Mouse (Mus musculus) midbrain, embryonic 10.5 days (tissue): ENCODE results near the gene Utf1. TPM values are rescaled to one million over a fixed set of nuclear protein-coding genes. Genes with fewer than 3 reads are reported as not detected.
A peak's percentile ranks its signal among the peaks of the same experiment; 100 is the strongest.

Experiments used
- DNase-seq: peaks from one replicate; pipeline ENCODE4 v3.0.0-alpha.2; 2017; ENCODE audit warnings: low spot score
- H3K27ac ChIP-seq: fragments of 300-500 bp; sonication (generic); replicated peaks from 2 replicates; pipeline ENCODE4 v1.5.1; 2016; ENCODE audit warnings: mild to moderate bottlenecking
- H3K27me3 ChIP-seq: fragments of 300-500 bp; sonication (generic); 2 replicates; pipeline ENCODE4 v1.6.1; 2016; ENCODE audit warnings: low read depth, mild to moderate bottlenecking; ENCODE audit not compliant: poor library complexity, severe bottlenecking
- H3K36me3 ChIP-seq: fragments of 300-500 bp; sonication (generic); 2 replicates; pipeline ENCODE4 v1.6.1; 2016; ENCODE audit warnings: mild to moderate bottlenecking, moderate library complexity
- H3K4me1 ChIP-seq: fragments of 300-500 bp; sonication (generic); 2 replicates; pipeline ENCODE4 v1.6.1; 2016
- H3K4me3 ChIP-seq: fragments of 300-500 bp; sonication (generic); 2 replicates; pipeline ENCODE4 v1.5.1; 2016; ENCODE audit warnings: mild to moderate bottlenecking, moderate library complexity
- H3K9me3 ChIP-seq: fragments of 300-500 bp; sonication (generic); replicated peaks from 2 replicates; pipeline ENCODE4 v1.6.1; 2016; ENCODE audit warnings: mild to moderate bottlenecking
- WGBS: fragments of 180-500 bp; shearing (Covaris S2); methylation state at CpG from one replicate; pipeline ENCODE4 v1.1.7; 2016; 5-methylcytosine and 5-hydroxymethylcytosine counted together
- polyA plus RNA-seq: library from polyadenylated mRNA; unstranded; fragments of >200 nt; fragmentation: Nextera tagmentation; extraction: Ambion mirVana; gene quantifications from 2 replicates; pipeline ENCODE4 v1.2.1, GENCODE M21; 2016

Utf1 gene
- polyA plus RNA-seq, 1 experiment from 2014 or later: 0.16 TPM

DNA sequence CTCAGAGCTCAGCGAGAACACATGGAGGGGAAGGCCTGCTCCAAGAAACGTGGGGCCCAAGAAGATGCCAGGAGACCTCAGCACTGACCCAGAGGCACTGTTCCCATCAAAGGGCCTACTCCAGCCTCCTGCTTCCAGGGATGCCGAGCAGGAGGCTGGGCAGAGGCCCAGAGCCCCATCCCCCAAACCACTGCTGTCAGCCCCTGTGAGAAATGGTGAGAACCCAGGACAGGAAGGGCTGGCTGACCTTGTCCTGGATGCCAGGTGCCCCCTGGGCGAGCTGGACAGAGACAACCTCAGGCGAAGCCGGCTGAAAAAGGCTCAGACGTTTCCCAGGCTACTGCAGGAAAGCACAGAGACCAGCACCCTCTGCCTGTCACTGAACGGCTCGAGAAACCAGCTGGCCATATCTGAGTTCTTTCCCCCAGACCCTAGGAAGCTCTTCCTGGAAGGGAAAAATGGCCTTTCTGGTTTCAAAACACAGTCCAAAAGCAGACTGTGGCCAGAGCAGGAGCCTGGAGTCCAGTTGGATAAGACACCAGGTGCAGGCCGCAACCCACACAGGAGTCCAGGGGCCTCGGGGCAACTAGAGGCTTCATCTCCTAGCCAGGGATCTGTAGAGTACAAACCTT is 33.3 kb upstream of the Utf1 start:
- Histone ChIP-seq H3K9me3 (no peaks in the 10 kb centered on the region), H3K4me1 (peaks cover 24% of the 10 kb centered on the region), H3K36me3 (no peaks in the 10 kb centered on the region), H3K4me3 (no peak overlapping the region), H3K27ac (no peak overlapping the region), H3K27me3 (peaks cover 78% of the 10 kb centered on the region)
- WGBS: 59% methylated on average over 11 of the region's 11 CpGs
- DNase-seq: no peak

DNA sequence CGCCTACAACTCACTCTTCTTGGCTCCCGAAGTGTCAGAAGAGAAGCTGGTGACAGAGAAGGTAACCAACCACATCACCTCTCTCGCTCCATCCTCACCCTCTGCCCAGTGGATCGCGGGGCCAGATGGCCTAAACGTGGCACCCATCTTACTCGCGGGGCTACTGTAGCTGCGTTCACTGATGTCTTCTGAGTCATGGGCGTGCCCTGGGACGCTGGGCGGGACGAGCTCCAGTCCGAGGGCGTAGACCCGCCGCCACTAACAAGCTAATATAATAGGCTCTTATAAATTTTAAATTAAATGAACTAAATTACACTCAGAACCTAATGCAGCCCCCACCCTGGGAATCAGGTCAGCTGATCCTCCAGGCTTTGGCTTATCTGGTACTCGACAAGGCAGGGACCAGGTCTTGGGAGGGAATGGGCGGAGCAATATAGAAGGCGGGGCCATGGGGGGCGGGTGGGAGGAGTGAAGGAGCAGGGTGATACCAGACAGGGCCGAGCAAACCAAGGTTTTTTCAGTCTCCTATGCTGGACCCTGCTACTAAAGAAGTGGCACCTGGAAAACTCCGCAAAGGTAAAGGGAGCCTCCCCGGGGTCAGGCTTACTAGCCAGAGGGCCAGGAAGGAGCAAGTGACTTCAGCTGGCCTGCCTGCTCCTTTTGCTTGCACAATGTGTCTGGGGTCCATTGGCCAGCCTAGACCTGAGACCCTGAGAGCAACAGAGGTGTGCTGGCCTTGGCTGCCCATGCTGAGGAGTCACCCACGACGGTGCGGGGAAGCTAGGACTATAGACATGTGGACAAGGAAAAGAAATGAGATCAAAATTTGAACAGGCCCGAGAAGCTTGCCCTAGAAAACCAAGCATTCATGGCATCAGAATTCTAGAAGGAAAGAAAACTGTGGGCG is 29.2 kb upstream of the Utf1 start:
- DNase-seq: peak; percentile 40
- Histone ChIP-seq H3K27ac (no peak overlapping the region), H3K27me3 (peaks cover 90% of the 10 kb centered on the region), H3K4me3 (peak overlapping the region; percentile 52), H3K4me1 (peaks cover 23% of the 10 kb centered on the region), H3K36me3 (no peaks in the 10 kb centered on the region), H3K9me3 (no peaks in the 10 kb centered on the region)
- WGBS: 10% methylated on average over 29 of the region's 29 CpGs

DNA sequence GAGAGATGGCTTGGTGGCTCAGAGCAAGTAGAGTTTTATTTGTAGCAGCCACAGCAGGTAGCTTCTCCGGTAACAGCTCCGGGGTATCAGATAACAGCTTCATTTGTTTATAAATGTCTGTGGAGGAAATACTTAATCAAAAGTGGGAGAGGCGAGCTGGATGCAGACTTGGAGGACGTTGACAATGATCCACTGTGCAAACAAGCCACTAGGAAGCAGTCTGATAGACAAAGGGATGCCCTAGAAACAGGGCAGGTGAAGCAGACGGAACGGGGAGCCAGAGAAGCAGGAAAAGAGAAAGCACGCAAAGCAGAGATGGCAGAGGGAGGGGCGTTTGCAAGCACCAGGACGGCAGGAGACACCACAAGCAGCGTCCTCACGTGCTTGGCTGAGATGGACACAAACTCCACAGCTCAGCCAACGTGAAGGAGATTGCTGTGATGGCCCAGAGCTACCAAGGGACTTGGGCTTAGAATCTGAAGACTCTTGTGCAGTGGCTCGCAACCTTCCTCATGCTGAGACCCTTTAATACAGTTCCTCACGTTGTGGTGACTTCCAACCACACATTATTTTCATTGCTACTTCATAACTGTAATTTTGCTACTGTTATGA is 27.8 kb upstream of the Utf1 start:
- no peak overlapping the region for H3K27ac ChIP-seq
- peaks cover 93% of the 10 kb centered on the region for H3K27me3 ChIP-seq
- H3K4me1 ChIP-seq: peaks cover 18% of the 10 kb centered on the region
- H3K36me3 ChIP-seq: no peaks in the 10 kb centered on the region
- 9% methylated on average over 14 of the region's 14 CpGs for WGBS
- DNase-seq: no peak
- no peaks in the 10 kb centered on the region for H3K9me3 ChIP-seq
- H3K4me3 ChIP-seq: peak overlapping the region; percentile 4; the same call in 1 of the 2 replicates

DNA sequence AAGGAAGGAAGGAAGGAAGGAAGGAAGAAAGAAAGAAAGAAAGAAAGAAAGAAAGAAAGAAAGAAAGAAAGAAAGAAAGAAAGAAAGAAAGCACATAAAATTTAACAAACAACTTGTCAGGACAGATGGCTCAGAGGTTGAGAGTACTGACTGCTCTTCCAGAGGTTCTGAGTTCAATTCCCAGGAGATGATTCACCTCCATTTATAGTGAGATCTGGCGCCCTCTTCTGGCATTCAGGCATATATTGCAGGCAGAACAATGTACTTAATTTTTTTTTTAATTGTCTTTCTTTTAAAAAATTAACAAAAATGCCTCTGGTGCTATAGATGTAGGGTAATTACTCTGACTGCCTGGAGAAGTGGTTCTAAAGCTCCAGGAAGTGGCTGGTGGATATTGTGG is 27.2 kb upstream of the Utf1 start:
- Histone ChIP-seq H3K27ac (no peak overlapping the region), H3K36me3 (no peaks in the 10 kb centered on the region), H3K4me3 (no peak overlapping the region), H3K4me1 (peaks cover 18% of the 10 kb centered on the region), H3K27me3 (peaks cover 93% of the 10 kb centered on the region), H3K9me3 (no peaks in the 10 kb centered on the region)
- WGBS: 0% methylated on average over 1 of the region's 1 CpGs
- no peak for DNase-seq

DNA sequence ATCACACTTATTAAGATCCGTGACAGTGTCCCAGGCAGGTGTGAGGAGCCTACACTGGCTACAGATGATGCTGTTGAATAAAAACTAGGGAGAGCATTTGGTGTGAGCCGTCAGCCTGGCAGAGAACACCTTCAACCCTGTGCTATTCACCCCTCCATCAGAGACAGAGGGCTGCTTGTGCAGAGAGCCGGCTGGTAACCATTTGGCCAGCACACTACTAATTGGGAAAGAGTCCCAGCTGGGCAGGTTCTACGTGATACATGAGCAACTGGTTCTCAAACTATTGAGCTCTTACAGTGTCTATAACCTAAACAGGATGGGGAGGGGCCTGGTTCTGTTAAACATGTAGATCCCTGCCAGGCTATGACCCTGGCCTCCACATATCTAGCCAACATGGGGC is 25.3 kb upstream of the Utf1 start:
- WGBS: 86% methylated on average over 4 of the region's 4 CpGs
- DNase-seq: no peak
- peaks cover 74% of the 10 kb centered on the region for H3K27me3 ChIP-seq

DNA sequence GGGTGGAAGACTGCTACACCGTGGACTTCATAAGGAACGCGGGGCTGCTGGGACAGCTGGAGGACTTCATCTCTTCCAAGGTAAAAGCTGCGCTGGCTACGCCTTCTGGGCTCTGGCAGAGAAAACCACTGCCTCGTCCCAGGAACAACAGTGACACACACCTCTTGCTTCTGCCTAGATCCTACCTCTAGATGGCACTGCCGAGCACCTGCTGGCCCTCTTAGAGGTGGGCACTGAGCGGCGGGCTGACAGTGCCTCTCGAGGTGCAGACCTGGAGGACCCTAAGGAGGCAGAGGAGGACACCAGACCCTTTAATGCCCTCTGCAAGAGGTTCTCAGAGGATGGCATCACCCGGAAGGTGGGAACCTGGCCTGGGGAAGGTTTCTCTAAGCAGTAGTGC is 12.9 kb upstream of the Utf1 start:
- Histone ChIP-seq H3K9me3 (no peaks in the 10 kb centered on the region), H3K27ac (no peak overlapping the region), H3K4me3 (no peak overlapping the region), H3K27me3 (peaks cover 34% of the 10 kb centered on the region), H3K36me3 (no peaks in the 10 kb centered on the region), H3K4me1 (0 out of 2 replicates have a peak, but pooled peaks cover 7% of the 10 kb centered on the region)
- 17% methylated on average over 11 of the region's 11 CpGs for WGBS
- peak; percentile 58 for DNase-seq

More for the DNA sequence above, 25.3 kb upstream of the Utf1 start:
- peaks cover 18% of the 10 kb centered on the region for H3K4me1 ChIP-seq
- no peak overlapping the region for H3K4me3 ChIP-seq
- no peaks in the 10 kb centered on the region for H3K36me3 ChIP-seq
- H3K27ac ChIP-seq: no peak overlapping the region
- no peaks in the 10 kb centered on the region for H3K9me3 ChIP-seq

DNA sequence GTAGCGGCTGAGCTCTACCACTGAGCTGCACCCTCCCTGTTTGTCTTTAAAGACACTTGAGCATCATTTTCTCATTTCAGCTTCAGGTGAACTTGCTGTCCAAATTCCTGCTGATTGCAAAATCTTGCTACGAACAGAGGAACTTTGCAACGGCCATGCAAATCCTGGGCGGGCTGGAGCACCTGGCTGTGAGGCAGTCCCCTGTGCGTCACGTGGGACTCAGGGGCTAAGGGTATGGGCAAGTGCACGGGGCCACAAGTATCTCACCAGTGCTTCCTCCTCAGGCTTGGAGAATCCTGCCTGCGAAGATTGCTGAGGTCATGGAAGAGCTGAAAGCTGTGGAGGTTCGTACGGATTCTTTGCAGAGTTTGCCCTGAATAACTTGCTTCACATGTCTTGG is 6.9 kb upstream of the Utf1 start:
- no peak for DNase-seq

DNA sequence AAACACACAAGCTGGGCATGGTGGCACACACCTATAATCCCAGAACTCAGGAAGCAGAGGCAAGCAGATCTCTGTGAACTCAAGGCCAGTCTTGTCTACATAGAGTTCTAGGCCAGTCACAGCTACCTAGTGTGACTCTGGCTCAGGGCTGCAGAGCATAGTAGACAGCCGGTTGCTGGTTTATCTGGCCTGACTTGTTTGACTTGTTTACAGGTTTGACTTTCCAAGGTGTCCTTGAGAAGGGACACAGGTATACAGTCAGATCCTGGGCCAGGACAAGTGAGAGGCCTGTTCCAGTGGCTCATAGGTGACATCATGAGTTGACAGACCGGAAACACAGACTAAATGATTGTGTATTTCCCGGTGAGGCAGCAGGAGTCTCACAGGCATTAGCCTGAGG is 6.5 kb upstream of the Utf1 start:
- peaks cover 56% of the 10 kb centered on the region for H3K27me3 ChIP-seq
- H3K4me1 ChIP-seq: no peaks in the 10 kb centered on the region
- 88% methylated on average over 3 of the region's 3 CpGs for WGBS
- H3K36me3 ChIP-seq: no peaks in the 10 kb centered on the region
- H3K4me3 ChIP-seq: no peak overlapping the region
- H3K27ac ChIP-seq: no peak overlapping the region
- no peaks in the 10 kb centered on the region for H3K9me3 ChIP-seq
- no peak for DNase-seq

More for the DNA sequence above, 6.9 kb upstream of the Utf1 start:
- H3K27me3 ChIP-seq: peaks cover 56% of the 10 kb centered on the region
- H3K9me3 ChIP-seq: no peaks in the 10 kb centered on the region
- no peak overlapping the region for H3K4me3 ChIP-seq
- H3K27ac ChIP-seq: no peak overlapping the region
- WGBS: 89% methylated on average over 10 of the region's 10 CpGs
- H3K4me1 ChIP-seq: no peaks in the 10 kb centered on the region
- H3K36me3 ChIP-seq: no peaks in the 10 kb centered on the region

DNA sequence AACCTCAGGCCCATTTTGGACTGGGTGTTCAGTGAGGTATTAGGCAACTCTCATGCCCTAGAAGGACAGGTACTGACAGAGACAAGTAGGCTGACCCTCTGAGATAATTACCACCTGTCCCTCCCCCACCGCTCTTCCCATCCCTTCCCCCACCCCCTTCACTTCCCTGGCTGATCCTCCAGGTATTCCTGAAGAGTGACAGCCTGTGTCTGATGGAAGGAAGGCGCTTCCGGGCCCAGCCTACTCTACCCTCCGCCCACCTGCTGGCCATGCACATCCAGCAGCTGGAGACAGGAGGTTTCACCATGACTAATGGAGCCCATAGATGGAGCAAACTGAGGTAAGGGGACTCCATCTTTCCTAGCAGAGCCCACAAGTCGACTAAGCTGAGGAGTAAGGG is 5.8 kb upstream of the Utf1 start:
- DNase-seq: no peak
- Histone ChIP-seq H3K27ac (no peak overlapping the region), H3K27me3 (peaks cover 56% of the 10 kb centered on the region), H3K36me3 (no peaks in the 10 kb centered on the region), H3K9me3 (no peaks in the 10 kb centered on the region), H3K4me1 (no peaks in the 10 kb centered on the region), H3K4me3 (no peak overlapping the region)
- 64% methylated on average over 5 of the region's 5 CpGs for WGBS

DNA sequence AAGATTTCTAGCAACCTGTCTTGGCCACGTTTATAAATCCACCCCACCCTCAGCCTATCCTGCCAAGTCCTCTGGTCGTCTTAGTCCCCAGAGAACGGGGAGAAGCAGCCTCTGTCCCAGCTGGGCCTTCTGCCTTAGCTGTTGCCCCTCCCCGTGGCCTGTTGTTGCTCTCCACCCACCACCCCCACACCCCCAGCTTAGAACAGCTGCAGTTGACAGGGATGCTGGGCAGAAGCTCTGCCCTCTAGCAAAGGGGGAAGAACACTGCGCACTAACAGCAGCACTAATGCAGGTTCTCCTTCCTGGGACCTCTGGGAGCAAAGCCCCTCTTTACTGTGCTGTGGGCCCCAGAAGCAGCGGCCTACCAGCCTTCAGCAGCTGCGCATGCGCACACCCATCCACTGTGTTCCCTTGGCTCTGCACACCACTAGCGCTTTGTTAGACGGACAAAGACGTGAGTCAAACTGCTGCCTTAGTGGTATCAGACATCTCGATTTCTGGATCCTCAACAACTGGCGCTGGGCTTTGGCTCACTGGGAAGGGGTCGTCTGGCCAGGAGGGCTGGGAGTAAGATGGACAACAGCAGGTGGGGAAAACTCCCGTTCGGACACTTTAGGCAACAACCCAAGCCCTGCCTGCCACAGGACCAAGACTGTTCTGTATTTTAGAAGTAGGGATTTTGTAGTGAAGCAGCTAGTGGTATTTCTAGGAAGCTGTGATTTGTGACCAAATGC is 2.9 kb upstream of the Utf1 start:
- Histone ChIP-seq H3K36me3 (no peaks in the 10 kb centered on the region), H3K27me3 (peaks cover 78% of the 10 kb centered on the region), H3K4me3 (no peak overlapping the region), H3K4me1 (peaks cover 13% of the 10 kb centered on the region), H3K27ac (no peak overlapping the region), H3K9me3 (no peaks in the 10 kb centered on the region)
- DNase-seq: no peak
- WGBS: 62% methylated on average over 16 of the region's 16 CpGs

DNA sequence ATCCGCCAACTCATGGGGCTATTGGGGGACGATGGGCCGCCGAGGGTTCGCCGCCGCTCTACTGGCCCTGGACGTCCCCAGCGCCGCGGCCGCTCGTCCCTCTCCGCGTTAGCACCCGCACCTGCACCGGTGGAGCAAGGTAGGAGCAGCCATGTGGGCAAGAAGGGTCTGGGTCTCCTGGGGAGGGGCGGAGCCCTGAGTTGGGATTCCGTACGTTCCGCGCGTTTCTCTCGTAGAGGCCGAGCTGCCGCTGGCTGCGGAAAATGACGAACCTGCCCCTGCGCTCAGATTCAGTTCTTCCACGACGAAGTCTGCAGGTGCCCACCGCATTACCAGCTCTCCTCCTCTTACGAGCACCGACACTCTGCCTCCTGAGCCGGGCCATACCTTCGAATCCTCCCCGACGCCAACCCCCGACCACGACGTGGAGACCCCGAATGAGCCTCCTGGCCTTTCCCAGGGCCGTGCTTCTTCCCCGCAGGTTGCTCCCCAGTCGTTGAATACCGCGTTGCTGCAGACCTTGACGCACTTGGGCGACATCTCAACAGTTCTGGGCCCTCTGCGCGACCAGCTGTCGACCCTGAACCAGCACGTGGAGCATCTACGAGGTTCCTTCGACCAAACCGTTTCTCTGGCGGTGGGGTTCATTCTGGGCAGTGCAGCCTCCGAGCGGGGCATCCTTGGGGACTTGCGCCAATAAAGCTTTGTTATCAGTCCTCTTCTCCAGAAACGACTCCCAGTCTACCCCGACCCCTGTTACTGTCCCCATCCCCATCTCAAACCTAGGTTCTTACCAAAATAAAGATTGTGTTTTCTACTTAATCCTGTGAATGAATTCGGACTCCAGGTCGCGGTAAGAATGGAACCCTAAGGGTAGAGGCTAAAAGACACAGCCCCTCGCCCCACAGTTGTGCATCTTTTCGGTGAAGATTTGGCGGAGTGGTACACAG is 977 bp downstream of the Utf1 start:
- H3K36me3 ChIP-seq: no peaks in the 10 kb centered on the region
- peaks cover 15% of the 10 kb centered on the region for H3K4me1 ChIP-seq
- WGBS: 3% methylated on average over 68 of the region's 68 CpGs
- no peaks in the 10 kb centered on the region for H3K9me3 ChIP-seq
- peak; percentile 44 for DNase-seq
- peak overlapping the region; percentile 45 for H3K4me3 ChIP-seq
- peaks cover 100% of the 10 kb centered on the region for H3K27me3 ChIP-seq
- no peak overlapping the region for H3K27ac ChIP-seq
